Mouse (Mus musculus) gastrocnemius, adult 18-20 months (tissue): Measurements from ENCODE around the gene Upk1b. TPM values are rescaled to one million over a fixed set of nuclear protein-coding genes. Genes with fewer than 3 reads are reported as not detected.

ENCODE experiments used
- DNase-seq: peaks from one replicate; pipeline ENCODE4 v3.0.0; 2021; ENCODE audit warnings: low spot score
- total RNA-seq, 2 experiments: library from RNA; stranded (reverse); gene quantifications; 2 replicates each; pipeline ENCODE4 v1.2.3; 2021

Gene Upk1b
- total RNA-seq, 2 experiments from 2014 or later: not detected

- DNase-seq: no peak
Observed at GRCm38 (mm10) chr16:38762401-38762800, 37.7 kb downstream of the Upk1b start.

GRCm38 (mm10) chr16:38761972-38762371 lies 38.2 kb downstream of the Upk1b start:
- no peak for DNase-seq

- no peak for DNase-seq
Observed at GRCm38 (mm10) chr16:38760834-38761375, 39.2 kb downstream of the Upk1b start.

GRCm38 (mm10) chr16:38760239-38760638 lies 39.9 kb downstream of the Upk1b start:
- no peak for DNase-seq

GRCm38 (mm10) chr16:38758104-38758861 lies 41.8 kb downstream of the Upk1b start:
- DNase-seq: peak; percentile 13

- no peak for DNase-seq
Observed at GRCm38 (mm10) chr16:38757626-38758025, 42.5 kb downstream of the Upk1b start.

GRCm38 (mm10) chr16:38756572-38756971 lies 43.6 kb downstream of the Upk1b start:
- no peak for DNase-seq

- DNase-seq: no peak
Observed at GRCm38 (mm10) chr16:38756177-38756503, 44.0 kb downstream of the Upk1b start.

GRCm38 (mm10) chr16:38755452-38756176 lies 44.5 kb downstream of the Upk1b start:
- no peak for DNase-seq

- DNase-seq: no peak
Observed at GRCm38 (mm10) chr16:38753631-38754030, 46.5 kb downstream of the Upk1b start.

- no peak for DNase-seq
Observed at GRCm38 (mm10) chr16:38750803-38751202, 49.3 kb downstream of the Upk1b start.

- no peak for DNase-seq
Observed at GRCm38 (mm10) chr16:38743941-38744673, 56.0 kb downstream of the Upk1b start.

GRCm38 (mm10) chr16:38742659-38743131 lies 57.4 kb downstream of the Upk1b start:
- DNase-seq: no peak

- DNase-seq: peak; percentile 63
Observed at GRCm38 (mm10) chr16:38742113-38742658, 57.9 kb downstream of the Upk1b start, which contains the start of gene B4galt4. Gene B4galt4 (plus strand): TSS chr16:38742264.

GRCm38 (mm10) chr16:38741204-38741903 lies 58.8 kb downstream of the Upk1b start:
- DNase-seq: no peak

- no peak for DNase-seq
Observed at GRCm38 (mm10) chr16:38730921-38731320, 69.2 kb downstream of the Upk1b start.

GRCm38 (mm10) chr16:38729610-38730288 lies 70.4 kb downstream of the Upk1b start:
- no peak for DNase-seq

- DNase-seq: no peak
Observed at GRCm38 (mm10) chr16:38729139-38729538, 71.0 kb downstream of the Upk1b start.

GRCm38 (mm10) chr16:38728576-38729132 lies 71.5 kb downstream of the Upk1b start:
- DNase-seq: no peak

- no peak for DNase-seq
Observed at GRCm38 (mm10) chr16:38724974-38725373, 75.2 kb downstream of the Upk1b start.
